Mouse (Mus musculus) cerebellum, postnatal 14 days (tissue): Measurements from ENCODE around the gene Slc34a3.
A peak's percentile ranks its signal among the peaks of the same experiment; 100 is the strongest.

Experiments used
- DNase-seq, 2 experiments: peaks; one replicate each; pipeline ENCODE4 v3.0.0; 2021; ENCODE audit warnings: mixed read lengths in 2 of 2

The Slc34a3 gene

GRCm38 (mm10) chr2:25246183-25247072 is 12.3 kb upstream of the Slc34a3 start, which contains the start of gene AL732309.1:
Gene AL732309.1, minus strand, starts transcription at chr2:25246863.
- peak in 1 of 2 experiments; percentile 56 for DNase-seq

DNA sequence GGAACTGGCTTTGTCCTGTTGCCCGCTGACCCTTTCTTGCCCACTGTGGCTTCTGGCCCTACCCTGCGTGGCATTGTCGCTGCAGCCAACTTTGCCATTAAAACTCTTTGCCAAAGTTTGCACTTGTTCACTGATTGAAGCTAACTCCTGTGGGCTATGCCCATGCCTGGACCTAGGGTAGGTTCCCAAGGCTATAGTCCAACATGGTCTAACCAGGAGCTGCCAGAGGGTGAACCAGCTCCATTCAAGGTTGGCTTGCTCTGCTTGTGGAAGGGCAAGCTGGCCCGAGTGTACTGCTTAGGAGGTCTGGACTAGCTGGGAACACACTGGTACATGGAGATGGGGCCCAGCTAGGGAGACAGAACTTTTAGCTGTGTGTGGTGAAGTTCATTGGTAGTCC is 10.0 kb upstream of the Slc34a3 start:
- DNase-seq: no peak

GRCm38 (mm10) chr2:25243342-25243741 is 9.2 kb upstream of the Slc34a3 start:
- no peak for DNase-seq

DNA sequence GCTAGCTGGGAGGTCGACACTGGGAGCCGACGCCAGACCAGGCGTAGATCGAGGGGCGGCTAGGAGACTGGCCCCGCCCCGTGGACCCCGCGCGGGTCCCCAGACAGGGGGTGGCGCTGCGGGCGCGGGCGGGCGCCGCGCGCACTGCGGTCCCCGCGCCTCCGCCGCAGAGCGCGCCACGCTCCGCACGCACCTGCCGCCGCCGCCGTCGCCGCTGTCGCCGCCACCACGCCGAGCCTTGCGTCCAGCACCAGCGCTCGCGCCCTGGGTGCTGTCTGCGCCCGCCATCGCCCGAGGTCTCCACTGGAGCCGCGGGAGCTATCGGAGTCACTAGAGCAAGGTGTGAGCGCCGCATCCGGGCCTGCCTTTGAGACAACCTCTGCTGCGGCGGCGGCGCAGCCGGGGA is 7.9 kb upstream of the Slc34a3 start, which contains the start of the genes Rnf208 and Cysrt1:
Gene Rnf208, plus strand, starts transcription at position 155 of the 406 bp plus-strand sequence.
Gene Cysrt1, minus strand, starts transcription at position 352 of the 406 bp plus-strand sequence.
- DNase-seq: peak; percentile 61 to 63

DNA sequence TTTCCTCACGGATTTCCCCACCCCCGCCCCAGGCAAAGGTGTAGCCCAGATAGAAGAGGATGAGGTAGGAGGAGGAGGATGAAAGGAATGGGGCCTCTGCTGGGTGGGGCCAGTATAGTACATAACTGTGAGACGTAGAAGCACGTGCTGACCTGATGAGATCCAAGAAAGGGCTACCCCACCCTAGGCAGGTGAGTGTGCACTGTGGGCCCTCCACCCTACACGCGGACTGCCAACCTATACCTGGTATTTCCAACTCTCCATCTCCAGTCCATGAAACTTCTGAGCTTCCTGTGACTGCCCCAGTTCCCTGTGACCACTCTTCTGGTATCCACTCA is 7.2 kb upstream of the Slc34a3 start:
- no peak for DNase-seq

DNA sequence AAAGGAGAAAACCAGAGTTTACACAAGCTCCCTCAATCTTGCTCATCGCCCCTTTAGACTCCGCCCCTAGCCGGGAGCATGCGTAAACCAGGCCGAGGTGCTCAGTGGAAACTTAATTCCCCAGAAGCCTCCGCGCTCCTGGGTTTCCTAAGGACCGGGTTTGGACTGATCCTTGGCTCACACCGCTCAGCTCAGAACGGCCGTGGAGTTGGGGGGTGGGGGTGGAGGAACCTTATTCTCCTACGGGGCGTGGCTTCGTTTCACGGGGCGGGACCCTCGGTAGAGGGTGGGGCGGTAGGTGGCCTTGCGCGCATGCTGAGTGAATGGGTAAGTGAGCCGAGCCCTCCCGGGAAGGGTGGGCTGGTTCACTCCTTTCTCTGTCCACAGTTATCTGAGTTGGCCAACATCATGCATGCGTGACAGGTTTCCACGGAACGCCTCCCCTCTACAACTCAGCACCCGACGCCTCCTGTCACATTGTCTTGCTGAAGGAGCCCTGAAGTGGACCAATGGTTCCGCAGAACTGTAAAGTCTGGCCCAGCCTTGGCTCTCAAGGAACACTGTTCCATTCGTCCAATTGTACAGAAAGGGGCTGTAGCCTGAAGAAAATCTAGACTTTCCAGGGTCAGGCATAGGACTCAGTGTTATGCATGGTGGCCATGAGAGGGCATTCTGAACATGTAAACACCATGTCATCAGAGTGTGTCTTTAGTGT is 6.7 kb upstream of the Slc34a3 start:
- peak; percentile 69 to 74 for DNase-seq

DNA sequence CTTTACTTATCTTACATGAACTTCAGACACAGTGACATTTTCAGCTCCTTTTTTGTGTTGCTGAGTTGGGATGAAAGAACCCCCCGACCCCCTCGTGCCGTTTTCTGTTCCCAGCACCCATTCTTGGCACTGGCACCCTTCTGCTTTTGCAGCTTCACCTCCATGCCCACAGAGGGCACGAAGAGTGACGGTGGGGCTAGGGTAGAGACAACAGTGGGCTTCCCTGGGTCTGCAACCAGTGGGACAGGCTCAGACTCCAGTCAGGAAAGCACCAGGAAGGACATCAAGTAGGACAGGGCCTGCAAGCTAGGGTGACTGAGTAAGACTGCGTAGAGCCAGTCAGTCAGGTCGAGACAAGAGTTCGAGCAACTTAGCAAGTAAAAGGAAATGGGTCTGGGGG is 6.1 kb upstream of the Slc34a3 start:
- DNase-seq: no peak

DNA sequence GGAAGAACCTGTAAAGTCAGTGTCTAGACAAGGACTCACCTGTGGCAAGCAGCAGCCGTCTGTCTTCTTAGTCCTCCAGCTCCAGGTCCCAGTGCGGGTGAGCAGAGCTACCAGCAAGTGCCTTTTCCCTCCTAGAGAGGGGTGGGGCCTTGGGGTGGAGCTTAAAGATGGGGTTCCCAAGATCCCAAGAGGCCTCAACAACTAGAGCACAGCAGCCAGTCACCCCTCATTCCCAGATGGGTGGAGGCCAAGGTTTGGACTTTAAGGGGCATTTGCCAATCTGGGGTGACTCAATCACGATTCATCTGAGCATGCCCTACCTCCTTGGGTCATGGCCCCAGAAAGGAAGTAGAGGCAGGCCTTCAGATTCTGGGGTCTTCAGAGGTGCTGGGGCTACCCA is 5.6 kb upstream of the Slc34a3 start:
- DNase-seq: no peak

GRCm38 (mm10) chr2:25238106-25238505 is 3.9 kb upstream of the Slc34a3 start:
- DNase-seq: no peak

DNA sequence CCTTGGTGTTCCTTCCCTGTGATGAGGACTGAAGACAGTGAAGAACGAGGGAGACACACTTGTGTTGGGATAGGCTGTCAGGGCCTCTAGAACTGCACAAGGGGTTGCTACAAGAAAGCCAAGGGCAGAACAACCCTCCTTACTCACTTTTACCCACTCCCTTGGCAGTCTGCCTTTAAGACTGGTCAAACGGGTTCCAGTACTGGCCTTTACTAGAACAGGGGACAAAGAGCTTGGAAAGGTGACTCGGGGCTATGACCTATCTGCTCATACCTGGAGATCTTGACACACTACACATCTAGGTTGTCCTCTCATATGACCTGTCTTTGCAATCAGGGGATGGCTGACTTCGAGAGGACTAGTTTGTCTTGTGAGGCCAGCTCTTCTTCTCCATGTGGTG is 3.4 kb upstream of the Slc34a3 start:
- no peak for DNase-seq

DNA sequence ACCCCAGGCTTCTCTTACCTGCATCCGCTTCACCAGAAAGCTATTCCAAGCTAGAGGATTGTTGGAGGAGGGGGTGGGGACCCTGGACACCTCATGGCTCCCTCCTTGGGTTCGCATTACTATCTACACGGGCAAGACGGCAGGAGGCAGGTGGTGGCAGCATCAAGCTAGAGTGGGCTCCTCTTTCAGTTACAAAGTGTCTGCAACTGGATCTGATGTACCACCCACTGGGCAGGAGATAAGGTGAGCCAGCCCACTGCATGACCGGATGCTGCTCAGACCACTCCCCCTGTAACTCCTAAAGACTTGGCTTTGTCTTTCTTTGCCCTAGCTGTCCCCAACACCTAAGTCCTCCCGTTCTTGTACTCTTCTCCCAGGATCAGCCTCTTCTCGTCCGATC is 2.5 kb upstream of the Slc34a3 start, which contains the start of gene Rnf224:
Gene Rnf224, minus strand, starts transcription at position 174 of the 400 bp plus-strand sequence.
- DNase-seq: no peak

- DNase-seq: no peak
Measured at GRCm38 (mm10) chr2:25234551-25235220, 522 bp upstream of the Slc34a3 start.

DNA sequence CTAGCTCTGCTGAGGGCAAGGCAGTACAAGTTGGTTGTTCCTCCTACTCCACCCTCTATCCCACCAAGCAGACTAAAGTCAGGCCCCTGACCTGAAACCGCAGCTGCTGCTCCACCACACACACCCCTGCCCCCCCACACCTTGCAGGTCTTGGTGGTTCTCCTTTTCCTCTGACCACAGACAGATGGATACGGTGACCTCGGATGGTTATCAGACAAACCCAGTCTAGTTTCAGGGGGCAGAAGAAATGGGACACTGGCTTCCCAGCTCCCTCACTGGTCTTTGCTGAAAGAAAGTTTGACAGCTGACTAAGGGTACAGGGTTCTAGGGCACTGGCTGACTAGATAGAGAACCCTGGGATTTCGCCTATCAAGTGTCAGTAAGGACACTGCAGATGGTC is 743 bp downstream of the Slc34a3 start:
- no peak for DNase-seq

GRCm38 (mm10) chr2:25231038-25231437 is 3.1 kb downstream of the Slc34a3 start:
- DNase-seq: no peak

GRCm38 (mm10) chr2:25230581-25230980 is 3.6 kb downstream of the Slc34a3 start:
- DNase-seq: no peak

GRCm38 (mm10) chr2:25229582-25229981 is 4.6 kb downstream of the Slc34a3 start:
- no peak for DNase-seq

DNA sequence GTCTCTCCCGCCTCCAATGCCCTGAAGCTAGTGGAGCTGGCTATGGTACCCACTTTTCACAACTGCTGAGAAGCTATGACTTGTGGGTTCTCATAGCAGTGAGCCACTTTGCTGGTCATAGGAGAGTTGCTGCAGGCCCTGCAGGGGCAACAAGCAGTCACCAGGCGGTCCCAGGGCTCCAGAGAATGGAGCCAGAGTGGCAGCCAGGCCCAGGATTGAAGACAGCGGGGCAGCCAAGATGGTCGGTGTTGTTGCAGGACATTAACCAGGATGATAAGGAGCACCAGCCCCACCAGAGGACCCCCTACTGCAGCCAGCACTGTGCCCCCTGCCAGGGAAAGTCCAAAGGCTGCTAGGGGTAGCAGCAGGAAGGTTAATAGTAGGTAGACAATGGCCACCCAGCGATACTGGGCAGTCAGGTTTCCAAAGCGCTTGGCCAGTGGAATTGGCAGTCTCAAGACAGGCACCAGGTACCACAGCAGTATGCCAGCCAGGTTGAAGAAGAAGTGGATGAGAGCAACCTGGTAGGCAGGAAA is 5.1 kb downstream of the Slc34a3 start:
- peak in 1 of 2 experiments; percentile 42 for DNase-seq

DNA sequence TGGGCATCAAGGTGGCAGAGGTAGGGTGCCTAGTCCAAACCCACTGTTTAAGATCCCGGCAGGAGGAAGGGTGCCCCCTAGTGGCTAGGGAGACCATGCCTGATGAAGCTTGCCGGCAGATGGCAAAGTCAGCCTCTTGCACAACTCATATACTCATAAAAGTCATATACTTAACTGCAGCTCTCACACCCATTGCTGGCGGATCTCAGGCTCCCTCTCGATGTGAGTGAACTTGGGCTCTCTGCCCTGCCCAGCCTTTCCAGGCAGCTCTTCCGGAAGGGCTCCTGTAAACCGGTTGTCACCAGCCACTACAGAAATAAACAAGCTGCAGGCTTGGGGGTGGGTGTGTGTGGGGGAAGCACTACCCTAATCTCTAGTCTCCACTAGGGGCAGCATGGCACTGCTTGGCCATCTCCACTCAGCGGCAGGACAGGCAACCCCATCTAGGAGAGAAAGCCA is 5.7 kb downstream of the Slc34a3 start:
- DNase-seq: peak; percentile 89 to 92

DNA sequence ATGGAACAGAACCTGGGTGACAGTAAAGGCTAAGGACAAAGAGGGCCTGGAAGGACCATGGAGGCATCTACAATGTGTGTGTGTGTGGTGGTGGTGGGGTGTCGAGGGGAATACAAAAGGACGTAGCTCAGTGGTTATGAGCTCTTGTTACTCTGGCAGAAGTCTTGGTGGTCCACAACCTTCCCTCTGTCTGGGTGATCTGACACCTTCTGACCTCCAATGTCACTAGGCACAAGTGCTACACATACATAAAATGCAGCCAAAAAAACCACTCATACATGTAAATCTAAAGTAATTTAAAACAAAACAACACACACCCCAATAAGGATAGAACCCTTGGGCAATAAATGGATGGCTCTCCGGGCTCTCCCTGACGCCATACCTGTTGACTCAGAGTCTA is 6.8 kb downstream of the Slc34a3 start:
- no peak for DNase-seq

DNA sequence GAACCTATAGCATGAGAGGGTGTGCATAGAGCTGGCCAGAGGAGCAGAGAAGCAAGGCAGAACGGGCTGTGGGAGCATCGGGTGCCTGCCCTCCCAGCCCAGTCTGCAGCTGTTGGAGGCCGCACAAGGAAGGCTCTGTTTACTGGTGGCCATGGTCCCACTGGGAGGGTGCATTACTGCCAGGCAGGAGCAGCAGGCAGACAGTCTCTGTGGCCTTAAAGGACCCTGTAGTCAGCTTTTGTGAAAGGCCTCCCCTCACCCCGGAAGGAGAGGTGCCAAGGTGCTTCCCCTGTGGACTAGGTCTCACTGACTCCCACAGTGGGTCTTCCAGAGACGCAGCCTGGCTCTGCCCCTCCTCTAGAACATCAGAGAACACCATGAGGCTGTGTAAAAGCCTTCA is 7.3 kb downstream of the Slc34a3 start:
- DNase-seq: peak in 1 of 2 experiments; percentile 42

DNA sequence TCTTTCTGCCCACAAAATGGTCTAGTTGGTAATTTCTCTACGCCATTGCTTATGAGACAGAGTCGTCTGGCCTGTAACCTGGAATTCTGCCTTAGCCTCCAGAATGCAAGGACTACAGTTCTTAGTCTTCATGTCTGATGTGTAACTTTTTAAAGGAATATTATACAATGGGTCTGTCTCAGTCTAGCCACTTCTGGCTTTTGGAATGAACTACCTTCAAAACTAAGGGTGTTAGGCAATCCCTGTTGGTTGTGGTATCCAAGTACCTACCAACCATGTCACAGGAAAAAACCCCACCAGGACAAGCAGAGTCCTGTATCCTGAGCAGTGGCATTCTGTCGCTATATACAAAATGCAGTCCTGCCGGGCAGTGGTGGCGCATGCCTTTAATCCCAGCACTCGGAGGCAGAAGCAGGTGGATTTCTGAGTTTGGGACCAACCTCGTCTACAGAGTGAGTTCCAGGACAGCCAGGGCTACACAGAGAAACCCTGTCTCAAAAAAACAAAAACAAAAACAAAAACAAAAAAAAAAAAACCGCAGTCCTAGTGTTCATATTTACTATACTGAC is 8.3 kb downstream of the Slc34a3 start:
- peak in 1 of 2 experiments; percentile 12 for DNase-seq
